Mouse (Mus musculus) limb, embryonic 14.5 days (tissue): Measurements from ENCODE around the gene Arpc4. TPM values are rescaled to one million over a fixed set of nuclear protein-coding genes. Genes with fewer than 3 reads are reported as not detected.

ENCODE experiments used
- ATAC-seq: fragments of 200-750 bp; cut with Nextera tagmentation; 2 replicates; pipeline ENCODE4 v1.8.0; 2017; ENCODE audit warnings: low read depth, moderate number of reproducible peaks, moderate TSS enrichment; ENCODE audit not compliant: low FRiP score
- DNase-seq: peaks from one replicate; pipeline ENCODE4 v3.0.0-alpha.2; 2015; ENCODE audit warnings: low spot score
- H3K27ac ChIP-seq: fragments of 300-500 bp; sonication (generic); replicated peaks from 2 replicates; pipeline ENCODE4 v1.5.1; 2014; ENCODE audit warnings: low read depth, mild to moderate bottlenecking, low read length, moderate library complexity, mixed read lengths
- H3K27me3 ChIP-seq: fragments of 300-500 bp; sonication (generic); 2 replicates; pipeline ENCODE4 v1.6.1; 2014; ENCODE audit warnings: low read length, mixed read lengths; ENCODE audit not compliant: control insufficient read depth, insufficient read depth
- H3K36me3 ChIP-seq: fragments of 300-500 bp; sonication (generic); 2 replicates; pipeline ENCODE4 v1.6.1; 2014; ENCODE audit warnings: mild to moderate bottlenecking, low read length, moderate library complexity, mixed read lengths; ENCODE audit not compliant: control insufficient read depth, insufficient read depth
- H3K4me1 ChIP-seq: fragments of 300-500 bp; sonication (generic); 2 replicates; pipeline ENCODE4 v1.6.1; 2014; ENCODE audit warnings: antibody characterized with exemption, low read length, mixed read lengths; ENCODE audit not compliant: control insufficient read depth, insufficient read depth
- H3K4me2 ChIP-seq: fragments of 300-500 bp; sonication (generic); replicated peaks from 2 replicates; pipeline ENCODE4 v1.6.1; 2014; ENCODE audit warnings: low read depth, mild to moderate bottlenecking, low read length, moderate library complexity; ENCODE audit not compliant: severe bottlenecking
- H3K4me3 ChIP-seq: fragments of 300-500 bp; sonication (generic); replicated peaks from 2 replicates; pipeline ENCODE4 v1.5.1; 2014; ENCODE audit warnings: low read length
- H3K9ac ChIP-seq: fragments of 300-500 bp; sonication (generic); 2 replicates; pipeline ENCODE4 v1.6.1; 2014; ENCODE audit warnings: mild to moderate bottlenecking, low read depth, low read length, moderate library complexity; ENCODE audit not compliant: severe bottlenecking
- H3K9me3 ChIP-seq: fragments of 300-500 bp; sonication (generic); 2 replicates; pipeline ENCODE4 v1.6.1; 2016; ENCODE audit warnings: low read length; ENCODE audit not compliant: control insufficient read depth
- POLR2A ChIP-seq: fragments of 200-500 bp; IDR thresholded peaks from 2 replicates; pipeline ENCODE4 v1.8.0; 2012; ENCODE audit warnings: inconsistent platforms, mild to moderate bottlenecking, moderate library complexity, borderline replicate concordance; ENCODE audit not compliant: insufficient read depth, insufficient read length; ENCODE audit errors: extremely low read depth
- WGBS: fragments of 180-500 bp; shearing (Covaris S2); extraction: QIAGEN DNeasy Blood & Tissue Kit; methylation state at CpG from one replicate; pipeline ENCODE4 v1.1.7; 2014; 5-methylcytosine and 5-hydroxymethylcytosine counted together
- polyA plus RNA-seq, 2 experiments: library from polyadenylated mRNA; depleted of rRNA in 1 of 2; stranded (reverse) in 1 of 2; unstranded in 1 of 2; fragments of >200 nt; fragmentation: Nextera tagmentation in 1 of 2; extraction: Ambion mirVana in 1 of 2; gene quantifications; 2 replicates each; pipeline versions ENCODE4 v1.2.1 to v1.2.3; 2012 to 2014

Gene Arpc4
- polyA plus RNA-seq, 2 experiments, result 99.1 to 223 TPM

GRCm38 (mm10) chr6:113396270-113397030 lies 18.5 kb downstream of the Arpc4 start:
- Histone ChIP-seq H3K4me1 (no peaks in the 10 kb centered on the region), H3K9ac (no peak overlapping the region), H3K4me3 (no peak overlapping the region), H3K36me3 (0 out of 2 replicates have a peak, but pooled peaks cover 7% of the 10 kb centered on the region), H3K27me3 (no peaks in the 10 kb centered on the region), H3K4me2 (no peak overlapping the region), H3K9me3 (no peaks in the 10 kb centered on the region), H3K27ac (no peak overlapping the region)
- ATAC-seq (no peak), DNase-seq (no peak)
- no peak for TF ChIP-seq POLR2A
- WGBS, result 84% methylated on average over 10 of the region's 10 CpGs

DNA sequence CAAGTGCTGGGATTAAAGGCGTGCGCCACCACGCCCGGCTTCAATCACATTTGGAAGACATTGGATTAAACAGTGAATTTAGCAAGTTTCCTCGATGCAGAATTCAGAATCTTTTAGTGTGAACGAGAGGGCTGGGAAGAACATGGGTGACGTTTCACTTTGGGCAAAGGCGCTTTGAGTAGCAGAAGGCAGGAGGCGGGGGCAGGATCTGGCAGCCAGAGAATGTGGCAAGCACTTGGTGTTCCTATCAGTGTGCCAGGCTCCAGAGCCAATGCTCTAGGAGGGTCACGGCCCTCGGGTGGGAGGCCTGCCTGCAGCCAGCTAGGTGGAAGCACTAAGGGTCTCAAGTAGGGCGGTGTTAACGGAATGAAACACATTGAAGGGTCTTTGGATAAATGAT lies 24.2 kb downstream of the Arpc4 start:
- Histone ChIP-seq H3K4me2 (no peak overlapping the region), H3K36me3 (0 out of 2 replicates have a peak, but pooled peaks cover 2% of the 10 kb centered on the region), H3K4me3 (no peak overlapping the region), H3K9ac (no peak overlapping the region), H3K27ac (no peak overlapping the region), H3K9me3 (no peaks in the 10 kb centered on the region), H3K4me1 (no peaks in the 10 kb centered on the region), H3K27me3 (no peaks in the 10 kb centered on the region)
- ATAC-seq (no peak), DNase-seq (no peak)
- WGBS, result 94% methylated on average over 13 of the region's 13 CpGs
- no peak for TF ChIP-seq POLR2A

DNA sequence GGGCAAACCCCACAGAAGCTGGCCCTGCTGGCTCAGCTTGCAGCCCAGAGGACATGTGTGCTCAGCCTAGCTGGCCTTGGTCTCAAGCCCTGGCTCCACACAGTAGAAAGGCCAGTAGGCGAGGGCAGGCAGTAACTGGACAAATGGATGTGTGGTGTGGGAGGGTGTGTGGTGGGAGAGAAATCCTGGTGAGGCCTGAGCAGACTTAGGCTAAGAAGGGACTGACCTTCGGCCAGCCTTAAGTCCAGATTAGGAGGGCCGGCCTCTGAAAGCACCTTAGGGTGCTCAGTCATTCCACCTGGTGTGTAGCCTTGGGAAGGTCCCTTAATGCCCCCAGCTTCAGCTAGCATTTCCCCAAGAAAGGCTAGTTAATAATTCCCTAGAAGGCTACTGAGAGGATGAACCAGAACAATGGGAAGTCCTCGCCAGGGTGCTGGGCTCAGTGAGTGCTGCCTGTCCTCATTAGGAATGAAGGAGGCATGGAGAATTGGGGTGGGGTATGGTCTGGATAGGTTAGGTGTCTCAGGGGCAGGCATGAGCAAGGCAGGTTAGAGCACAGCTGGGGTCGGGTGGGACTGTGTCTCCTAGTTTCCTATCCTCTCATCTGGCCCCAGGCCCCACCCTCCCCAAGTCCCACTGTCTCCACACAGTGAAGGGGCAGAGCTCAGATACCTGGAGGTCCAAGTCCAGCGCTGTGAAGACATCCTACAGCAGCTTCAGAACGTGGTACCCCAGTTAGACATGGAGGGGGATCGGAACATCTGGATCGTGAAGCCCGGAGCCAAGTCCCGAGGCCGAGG lies 26.9 kb downstream of the Arpc4 start:
- H3K4me1 ChIP-seq, result no peaks in the 10 kb centered on the region
- no peak overlapping the region for H3K4me3 ChIP-seq
- no peak for TF ChIP-seq POLR2A
- no peak overlapping the region for H3K27ac ChIP-seq
- H3K9me3 ChIP-seq, result no peaks in the 10 kb centered on the region
- H3K9ac ChIP-seq, result no peak overlapping the region
- WGBS, result 82% methylated on average over 12 of the region's 12 CpGs
- H3K36me3 ChIP-seq, result 0 out of 2 replicates have a peak, but pooled peaks cover 7% of the 10 kb centered on the region
- DNase-seq, result no peak
- no peaks in the 10 kb centered on the region for H3K27me3 ChIP-seq
- no peak for ATAC-seq
- H3K4me2 ChIP-seq, result no peak overlapping the region

DNA sequence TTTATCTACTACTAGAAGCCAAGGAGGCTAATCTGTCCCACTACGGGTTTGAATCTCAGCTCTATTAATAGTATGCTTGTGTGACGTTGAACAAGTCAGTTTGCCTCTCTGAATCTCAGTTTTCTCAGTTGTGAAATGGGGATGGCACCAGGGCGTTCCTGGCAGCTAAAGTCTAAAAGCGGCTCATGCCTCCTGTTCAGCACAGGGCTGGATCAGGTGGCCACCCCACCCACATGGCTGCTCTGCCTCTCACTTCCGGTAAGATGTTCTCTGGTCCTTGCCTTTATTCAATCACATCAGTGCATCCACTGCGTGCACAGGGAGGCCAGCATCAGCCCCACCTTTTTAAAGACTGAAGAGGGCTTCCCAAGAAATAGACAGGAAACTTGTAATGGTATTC lies 27.6 kb downstream of the Arpc4 start:
- Histone ChIP-seq H3K4me3 (no peak overlapping the region), H3K9ac (no peak overlapping the region), H3K27ac (no peak overlapping the region), H3K4me1 (no peaks in the 10 kb centered on the region), H3K4me2 (no peak overlapping the region), H3K9me3 (no peaks in the 10 kb centered on the region), H3K36me3 (0 out of 2 replicates have a peak, but pooled peaks cover 7% of the 10 kb centered on the region), H3K27me3 (no peaks in the 10 kb centered on the region)
- TF ChIP-seq POLR2A, result no peak
- no peak for DNase-seq
- no peak for ATAC-seq
- WGBS, result 83% methylated on average over 6 of the region's 6 CpGs

DNA sequence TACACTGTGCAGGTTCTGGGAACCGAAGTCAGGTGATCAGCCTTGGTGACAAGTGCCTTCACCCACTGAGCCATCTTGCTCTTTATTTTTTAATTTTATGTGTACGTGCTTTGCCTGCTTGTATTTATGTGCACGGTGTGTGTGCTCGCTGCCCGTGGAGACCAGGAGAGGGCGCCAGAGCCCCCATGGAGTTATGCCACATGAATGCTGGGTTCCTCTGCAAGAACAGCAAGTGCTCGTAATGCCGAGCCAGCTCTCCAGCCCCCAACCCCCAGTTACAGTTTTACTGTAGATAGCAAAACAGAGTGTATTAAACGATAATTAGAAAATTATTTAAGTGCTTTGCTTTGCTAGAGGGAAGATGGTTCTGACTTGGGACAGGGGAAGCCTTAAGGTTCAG lies 28.8 kb downstream of the Arpc4 start:
- DNase-seq (no peak), ATAC-seq (no peak)
- Histone ChIP-seq H3K4me1 (no peaks in the 10 kb centered on the region), H3K27ac (no peak overlapping the region), H3K36me3 (0 out of 2 replicates have a peak, but pooled peaks cover 7% of the 10 kb centered on the region), H3K27me3 (no peaks in the 10 kb centered on the region), H3K9ac (no peak overlapping the region), H3K4me2 (no peak overlapping the region), H3K9me3 (no peaks in the 10 kb centered on the region), H3K4me3 (no peak overlapping the region)
- no peak for TF ChIP-seq POLR2A
- 79% methylated on average over 9 of the region's 9 CpGs for WGBS
